Mouse (Mus musculus): ENCODE results near the gene Mcat. TPM values are rescaled to one million over a fixed set of nuclear protein-coding genes. Genes with fewer than 3 reads are reported as not detected.
A peak's percentile ranks its signal among the peaks of the same experiment; 100 is the strongest.

The Mcat gene
- polyA plus RNA-seq, 1 experiment from 2014 or later, result 43.1 TPM

GRCm38 (mm10) chr15:83523196-83523595 lies 40.4 kb downstream of the Mcat start:
- DNase-seq, result no peak
- Histone ChIP-seq H3K4me2 (no peak overlapping the region), H3K4me3 (ENCODE audit: low read depth, low read length) (no peak overlapping the region), H3K36me3 (ENCODE audit: insufficient read depth) (no peaks in the 10 kb centered on the region), H3K9me3 (ENCODE audit: low read depth, low read length) (no peaks in the 10 kb centered on the region), H3K4me1 (ENCODE audit: insufficient read depth) (no peaks in the 10 kb centered on the region; the same call in 1 of the 2 replicates), H3K27ac (ENCODE audit: low read depth) (peak overlapping the region; percentile 8; the same call in 1 of the 2 replicates), H3K27me3 (ENCODE audit: insufficient read depth, low read length) (peaks cover 25% of the 10 kb centered on the region), H3K9ac (no peak overlapping the region)
- WGBS, result 25% methylated on average over 7 of the region's 7 CpGs
- no peak for TF ChIP-seq CTCF (IDR thresholded peaks at IDR 0.05; ENCODE audit: low read depth)
- ATAC-seq (ENCODE audit: insufficient read depth), result no peak

- H3K4me3 ChIP-seq (ENCODE audit: low read depth, low read length), result no peak overlapping the region
- H3K27ac ChIP-seq (ENCODE audit: low read depth), result no peak overlapping the region
- H3K36me3 ChIP-seq (ENCODE audit: insufficient read depth), result no peaks in the 10 kb centered on the region
- H3K4me2 ChIP-seq, result no peak overlapping the region
- peaks cover 6% of the 10 kb centered on the region for H3K27me3 ChIP-seq (ENCODE audit: insufficient read depth, low read length)
- no peaks in the 10 kb centered on the region for H3K4me1 ChIP-seq (ENCODE audit: insufficient read depth)
- DNase-seq (no peak), ATAC-seq (ENCODE audit: insufficient read depth) (no peak)
- no peaks in the 10 kb centered on the region for H3K9me3 ChIP-seq (ENCODE audit: low read depth, low read length)
- no peak for TF ChIP-seq CTCF (IDR thresholded peaks at IDR 0.05; ENCODE audit: low read depth)
- H3K9ac ChIP-seq, result no peak overlapping the region
- WGBS, result 78% methylated on average over 6 of the region's 6 CpGs
Observed at GRCm38 (mm10) chr15:83520861-83521382, 42.7 kb downstream of the Mcat start.

GRCm38 (mm10) chr15:83518215-83519048 lies 45.2 kb downstream of the Mcat start:
- Histone ChIP-seq H3K9ac (peak overlapping the region; percentile 22; the same call in 1 of the 2 replicates), H3K4me1 (ENCODE audit: insufficient read depth) (no peaks in the 10 kb centered on the region), H3K4me2 (peak overlapping the region; percentile 18; the same call in 1 of the 2 replicates), H3K27ac (ENCODE audit: low read depth) (no peak overlapping the region), H3K27me3 (ENCODE audit: insufficient read depth, low read length) (no peaks in the 10 kb centered on the region), H3K36me3 (ENCODE audit: insufficient read depth) (no peaks in the 10 kb centered on the region), H3K9me3 (ENCODE audit: low read depth, low read length) (no peaks in the 10 kb centered on the region), H3K4me3 (ENCODE audit: low read depth, low read length) (no peak overlapping the region)
- 29% methylated on average over 20 of the region's 20 CpGs for WGBS
- peak; percentile 65 for ATAC-seq (ENCODE audit: insufficient read depth)
- DNase-seq, result peak; percentile 92
- TF ChIP-seq CTCF (IDR thresholded peaks at IDR 0.05; ENCODE audit: low read depth), result peak; percentile 86

GRCm38 (mm10) chr15:83515018-83515417 lies 48.6 kb downstream of the Mcat start:
- ATAC-seq (ENCODE audit: insufficient read depth) (no peak), DNase-seq (no peak)
- Histone ChIP-seq H3K27me3 (ENCODE audit: insufficient read depth, low read length) (no peaks in the 10 kb centered on the region), H3K9ac (no peak overlapping the region), H3K36me3 (ENCODE audit: insufficient read depth) (no peaks in the 10 kb centered on the region), H3K4me3 (ENCODE audit: low read depth, low read length) (no peak overlapping the region), H3K4me1 (ENCODE audit: insufficient read depth) (no peaks in the 10 kb centered on the region), H3K9me3 (ENCODE audit: low read depth, low read length) (no peaks in the 10 kb centered on the region), H3K27ac (ENCODE audit: low read depth) (no peak overlapping the region), H3K4me2 (no peak overlapping the region)
- no peak for TF ChIP-seq CTCF (IDR thresholded peaks at IDR 0.05; ENCODE audit: low read depth)
- 61% methylated on average over 5 of the region's 5 CpGs for WGBS

- DNase-seq (no peak), ATAC-seq (ENCODE audit: insufficient read depth) (no peak)
- 61% methylated on average over 13 of the region's 13 CpGs for WGBS
- TF ChIP-seq CTCF (IDR thresholded peaks at IDR 0.05; ENCODE audit: low read depth), result no peak
- no peaks in the 10 kb centered on the region for H3K4me1 ChIP-seq (ENCODE audit: insufficient read depth)
- H3K4me3 ChIP-seq (ENCODE audit: low read depth, low read length), result no peak overlapping the region
- H3K27me3 ChIP-seq (ENCODE audit: insufficient read depth, low read length), result no peaks in the 10 kb centered on the region
- no peak overlapping the region for H3K9ac ChIP-seq
- no peak overlapping the region for H3K4me2 ChIP-seq
- H3K9me3 ChIP-seq (ENCODE audit: low read depth, low read length), result no peaks in the 10 kb centered on the region
- H3K27ac ChIP-seq (ENCODE audit: low read depth), result no peak overlapping the region
- no peaks in the 10 kb centered on the region for H3K36me3 ChIP-seq (ENCODE audit: insufficient read depth)
Observed at GRCm38 (mm10) chr15:83512489-83513281, 50.9 kb downstream of the Mcat start.

- ATAC-seq (ENCODE audit: insufficient read depth), result peak; percentile 95
- TF ChIP-seq CTCF (IDR thresholded peaks at IDR 0.05; ENCODE audit: low read depth), result no peak
- Histone ChIP-seq H3K36me3 (ENCODE audit: insufficient read depth) (no peaks in the 10 kb centered on the region), H3K9ac (peak within 1 kb of the TSS; percentile 56), H3K27me3 (ENCODE audit: insufficient read depth, low read length) (no peaks in the 10 kb centered on the region), H3K4me2 (peak within 1 kb of the TSS; percentile 90), H3K4me3 (ENCODE audit: low read depth, low read length) (peak within 1 kb of the TSS; percentile 55), H3K4me1 (ENCODE audit: insufficient read depth) (no peaks in the 10 kb centered on the region), H3K9me3 (ENCODE audit: low read depth, low read length) (no peaks in the 10 kb centered on the region), H3K27ac (ENCODE audit: low read depth) (peak within 1 kb of the TSS; percentile 6; the same call in 1 of the 2 replicates)
- DNase-seq, result peak; percentile 98
- 9% methylated on average over 41 of the region's 41 CpGs for WGBS
Observed at GRCm38 (mm10) chr15:83510805-83511405, 52.7 kb downstream of the Mcat start, which contains the start of gene Ttll1. Gene Ttll1 (minus strand): TSS chr15:83510893.

All from lung, embryonic 14.5 days (tissue).